Mouse (Mus musculus) c-Kit-positive CD71-negative TER-119-negative erythroid progenitor cells, embryonic 14.5 days (primary cell): Measurements from ENCODE around the gene Gmds.

ENCODE experiments used
- DNase-seq: peaks from one replicate; pipeline ENCODE4 v3.0.0-alpha.2; 2013; ENCODE audit warnings: low read depth

The Gmds gene

DNA sequence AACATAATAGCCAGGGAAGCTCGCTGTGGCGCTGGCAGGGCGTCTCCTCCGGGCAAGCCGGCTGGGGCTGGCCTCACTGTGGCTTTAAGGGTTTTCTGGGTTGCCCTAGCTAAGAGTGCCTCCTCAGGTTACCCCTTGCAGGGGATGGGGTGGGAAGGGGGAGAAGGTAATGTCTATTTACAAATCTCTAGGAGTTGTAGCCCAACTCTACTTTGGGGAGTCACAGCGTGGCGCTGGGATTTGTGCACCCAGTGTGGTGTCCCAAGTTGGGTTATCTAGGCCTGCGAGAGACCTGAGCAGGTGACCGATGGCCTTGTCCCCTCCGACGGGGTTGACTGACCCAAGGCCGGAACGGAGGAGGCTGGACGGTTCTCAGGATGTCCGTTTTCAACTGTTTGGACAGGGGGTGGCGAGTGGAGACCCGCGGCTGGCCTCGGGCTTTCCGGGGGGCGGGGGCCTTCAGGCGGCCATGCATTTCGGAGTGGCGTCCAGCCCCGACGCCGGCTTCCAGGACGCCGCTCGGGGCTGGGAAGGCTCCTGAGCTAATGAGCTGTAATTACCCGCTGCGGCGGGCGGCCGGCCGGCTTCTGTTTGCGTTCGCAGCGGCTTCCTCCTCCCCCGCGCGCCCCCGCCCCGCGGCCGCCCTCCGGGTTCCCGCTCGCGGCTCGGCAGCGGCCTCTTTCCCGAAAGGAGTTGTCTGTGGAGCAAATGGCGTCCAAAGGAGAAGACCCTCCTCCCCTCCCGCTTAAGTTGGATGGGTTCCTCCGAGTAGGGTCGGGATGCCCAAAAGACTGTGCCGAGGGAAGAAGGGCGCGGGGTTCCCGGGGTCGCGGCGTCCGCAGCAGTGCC, 527.6 kb downstream of the Gmds start:
- no peak for DNase-seq

DNA sequence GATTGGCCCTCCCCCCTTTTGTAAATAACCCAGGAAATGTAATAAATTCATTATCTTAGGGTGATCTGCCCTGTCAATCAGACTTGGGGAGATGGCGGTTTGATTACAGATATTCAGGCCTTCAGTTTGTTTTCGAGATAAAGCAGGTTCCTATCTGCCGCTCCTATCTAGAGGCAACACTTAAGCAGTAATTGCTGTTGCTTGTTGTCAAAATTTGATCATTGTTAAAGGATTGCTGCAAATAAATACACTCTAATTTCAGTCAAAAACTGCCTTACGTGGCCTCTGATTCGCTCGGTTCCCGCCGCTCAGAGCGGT, 528.2 kb downstream of the Gmds start:
- DNase-seq, result no peak

DNA sequence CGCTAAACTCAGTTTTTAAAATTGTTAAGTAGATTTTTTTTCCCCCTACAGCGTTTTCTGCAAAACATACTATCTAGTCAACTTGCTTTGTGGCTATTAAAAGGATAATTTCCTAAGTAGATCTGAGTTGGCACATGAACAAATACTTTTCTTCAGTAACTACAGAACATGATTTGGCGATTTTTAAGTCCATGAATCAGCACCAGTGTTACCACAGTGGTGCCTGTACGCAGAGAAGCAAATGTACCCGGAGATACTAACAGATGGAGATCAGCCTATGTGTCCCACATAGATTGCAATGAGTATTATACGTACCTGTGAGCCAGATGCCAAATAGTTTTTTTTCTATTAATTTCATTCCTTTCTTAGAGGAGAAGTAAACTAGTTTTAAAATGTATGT, 528.8 kb downstream of the Gmds start:
- no peak for DNase-seq

DNA sequence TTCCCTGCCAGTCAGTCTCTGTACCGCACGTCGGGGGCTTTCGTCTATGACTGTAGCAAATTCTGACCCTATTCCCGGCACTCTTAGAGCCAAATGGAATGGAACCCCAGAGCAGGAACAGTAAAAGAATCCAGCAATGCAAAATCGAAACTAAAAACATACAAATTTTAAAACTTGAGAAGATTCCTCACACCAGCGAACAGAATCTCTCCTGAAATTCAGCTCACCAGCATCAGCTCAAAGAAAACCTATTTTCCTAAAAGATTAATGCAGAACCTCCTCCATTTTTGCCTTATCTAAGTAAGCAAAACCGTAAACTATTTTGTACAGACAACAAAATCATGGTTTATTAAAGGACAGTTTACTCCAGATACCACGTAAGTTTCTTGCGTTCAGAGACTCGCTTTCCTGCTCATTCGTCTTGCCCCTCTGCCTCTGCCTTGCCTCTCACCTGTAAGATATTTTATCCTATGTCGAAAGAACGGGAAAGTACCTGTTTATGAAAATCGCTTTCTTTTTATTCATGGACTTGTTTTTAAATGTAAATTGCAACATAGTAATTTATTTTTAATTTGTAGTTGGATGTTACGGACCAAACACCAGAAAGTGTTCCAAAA, 529.6 kb downstream of the Gmds start:
- DNase-seq, result no peak

DNA sequence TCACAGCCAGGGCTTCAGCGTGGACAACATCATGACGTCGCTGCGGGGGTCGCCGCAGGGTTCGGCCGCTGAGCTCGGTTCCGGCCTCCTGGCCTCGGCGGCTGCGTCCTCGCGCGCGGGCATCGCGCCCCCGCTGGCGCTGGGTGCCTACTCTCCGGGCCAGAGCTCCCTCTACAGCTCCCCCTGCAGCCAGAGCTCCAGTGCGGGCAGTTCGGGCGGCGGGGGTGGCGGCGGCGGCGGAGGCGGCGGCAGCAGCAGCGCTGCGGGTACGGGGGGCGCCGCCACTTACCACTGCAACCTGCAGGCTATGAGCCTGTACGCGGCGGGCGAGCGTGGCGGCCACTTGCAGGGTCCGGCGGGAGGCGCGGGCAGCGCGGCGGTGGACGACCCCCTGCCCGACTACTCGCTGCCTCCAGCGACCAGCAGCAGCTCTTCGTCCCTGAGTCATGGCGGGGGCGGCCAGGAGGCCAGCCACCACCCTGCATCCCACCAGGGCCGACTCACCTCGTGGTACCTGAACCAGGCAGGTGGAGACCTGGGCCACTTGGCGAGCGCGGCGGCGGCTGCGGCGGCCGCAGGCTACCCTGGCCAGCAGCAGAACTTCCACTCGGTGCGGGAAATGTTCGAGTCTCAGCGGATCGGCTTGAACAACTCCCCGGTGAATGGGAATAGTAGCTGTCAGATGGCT, 530.3 kb downstream of the Gmds start:
- no peak for DNase-seq

DNA sequence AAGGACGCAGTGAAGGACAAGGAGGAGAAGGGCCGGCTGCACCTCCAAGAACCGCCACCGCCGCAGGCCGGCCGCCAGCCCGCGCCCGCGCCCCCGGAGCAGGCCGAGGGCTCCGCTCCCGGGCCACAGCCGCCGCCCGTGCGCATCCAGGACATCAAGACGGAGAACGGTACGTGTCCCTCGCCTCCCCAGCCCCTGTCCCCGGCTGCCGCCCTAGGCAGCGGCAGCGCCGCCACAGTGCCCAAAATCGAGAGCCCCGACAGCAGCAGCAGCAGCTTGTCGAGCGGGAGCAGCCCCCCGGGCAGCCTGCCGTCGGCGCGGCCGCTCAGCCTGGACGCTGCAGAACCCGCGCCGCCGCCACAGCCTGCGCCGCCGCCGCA, 530.8 kb downstream of the Gmds start:
- DNase-seq, result no peak

DNA sequence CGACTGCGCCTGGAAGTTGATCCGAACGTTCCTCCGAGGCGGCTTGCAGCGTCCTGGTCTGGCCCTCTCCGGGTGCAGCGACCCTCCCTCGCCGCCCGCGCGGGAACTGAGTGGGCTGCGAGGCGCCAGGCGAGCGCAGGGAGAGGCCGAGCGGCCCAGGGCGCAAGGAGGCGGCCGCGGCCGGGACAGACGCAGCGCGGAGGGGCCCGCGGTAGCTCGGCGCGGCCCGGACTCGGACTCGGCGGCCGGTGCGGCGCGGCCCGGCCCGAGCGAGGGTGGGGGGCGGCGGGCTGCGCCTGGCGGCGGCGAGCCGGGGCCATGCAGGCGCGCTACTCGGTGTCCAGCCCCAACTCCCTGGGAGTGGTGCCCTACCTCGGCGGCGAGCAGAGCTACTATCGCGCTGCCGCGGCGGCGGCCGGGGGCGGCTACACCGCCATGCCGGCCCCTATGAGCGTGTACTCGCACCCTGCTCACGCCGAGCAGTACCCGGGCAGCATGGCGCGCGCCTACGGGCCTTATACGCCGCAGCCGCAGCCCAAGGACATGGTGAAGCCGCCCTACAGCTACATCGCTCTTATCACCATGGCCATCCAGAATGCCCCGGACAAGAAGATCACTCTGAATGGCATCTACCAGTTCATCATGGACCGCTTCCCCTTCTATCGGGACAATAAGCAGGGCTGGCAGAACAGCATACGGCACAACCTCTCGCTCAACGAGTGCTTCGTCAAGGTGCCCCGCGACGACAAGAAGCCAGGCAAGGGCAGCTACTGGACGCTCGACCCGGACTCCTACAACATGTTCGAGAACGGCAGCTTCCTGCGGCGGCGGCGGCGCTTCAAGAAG, 531.4 kb downstream of the Gmds start:
- no peak for DNase-seq

DNA sequence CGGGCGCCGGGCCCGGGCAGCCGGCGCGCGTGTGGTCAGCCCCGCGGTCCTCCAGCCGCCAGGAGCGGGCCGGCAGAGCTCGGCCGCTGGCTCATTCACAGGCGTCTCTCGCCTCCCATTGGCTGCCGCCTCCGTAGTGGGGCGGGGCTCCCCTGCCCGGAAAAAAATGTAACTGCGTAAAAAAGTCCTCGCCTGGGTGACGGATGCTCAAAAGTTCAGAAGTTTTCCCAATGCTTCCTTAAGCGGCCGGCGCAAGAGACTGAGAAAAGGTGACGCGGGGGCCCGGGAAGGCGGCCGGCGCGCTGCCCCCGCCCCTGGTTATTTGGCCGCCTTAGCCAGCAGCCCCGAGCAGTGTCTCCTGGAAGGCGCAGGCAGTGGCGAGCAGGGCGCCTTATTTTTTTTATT, 532.1 kb downstream of the Gmds start, which contains the start of gene Foxc1:
Foxc1 (plus strand) TSS at position 206 of the 405 bp plus-strand sequence.
- no peak for DNase-seq

DNA sequence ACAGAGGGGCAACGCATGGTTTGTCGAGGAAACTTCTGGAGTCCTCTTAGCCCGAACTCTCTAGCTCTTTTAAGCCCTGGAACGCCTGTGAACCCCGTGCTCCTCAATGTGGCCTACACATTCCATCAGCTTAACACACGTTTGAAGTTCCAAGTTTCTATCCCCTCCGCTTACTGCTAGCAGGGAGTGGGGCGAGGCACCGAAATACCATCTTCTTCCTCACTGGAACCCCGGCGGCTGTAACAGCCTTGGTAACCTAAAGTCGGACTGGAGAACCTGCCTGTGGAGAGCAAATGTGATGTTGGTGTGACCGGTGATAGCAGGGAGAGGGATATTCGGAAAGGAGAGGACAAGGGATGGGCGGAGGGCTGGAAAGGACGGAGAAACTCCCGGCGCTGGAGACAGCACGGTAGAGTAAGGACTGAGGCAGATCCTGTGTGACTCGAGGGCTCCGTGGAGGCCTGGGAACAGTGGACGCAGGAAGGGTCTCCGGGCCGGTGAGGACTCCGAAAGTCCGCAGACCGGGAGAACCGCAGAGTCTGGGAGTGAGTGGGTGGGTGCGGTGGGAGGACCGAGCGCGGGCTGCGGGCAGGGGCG, 532.6 kb downstream of the Gmds start:
- no peak for DNase-seq

DNA sequence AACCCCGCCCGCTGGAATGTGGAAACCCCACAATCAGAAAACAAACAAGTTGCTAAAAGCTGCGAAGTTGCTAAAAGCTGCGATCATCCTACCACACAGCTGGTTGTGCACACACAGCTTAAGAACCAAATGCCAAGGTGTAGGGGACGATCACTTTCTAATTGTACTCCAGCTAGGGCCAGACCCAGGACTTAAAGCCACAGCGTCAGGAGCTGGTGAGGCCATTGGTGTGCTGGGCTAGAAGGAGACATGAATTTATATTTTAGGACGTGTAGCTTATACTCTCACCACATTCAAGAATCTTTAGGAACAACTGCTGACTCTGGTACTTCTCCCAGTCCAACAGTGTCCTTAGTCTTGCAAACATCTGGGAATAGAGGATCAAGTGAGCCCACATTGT, 534.0 kb downstream of the Gmds start:
- DNase-seq, result no peak

DNA sequence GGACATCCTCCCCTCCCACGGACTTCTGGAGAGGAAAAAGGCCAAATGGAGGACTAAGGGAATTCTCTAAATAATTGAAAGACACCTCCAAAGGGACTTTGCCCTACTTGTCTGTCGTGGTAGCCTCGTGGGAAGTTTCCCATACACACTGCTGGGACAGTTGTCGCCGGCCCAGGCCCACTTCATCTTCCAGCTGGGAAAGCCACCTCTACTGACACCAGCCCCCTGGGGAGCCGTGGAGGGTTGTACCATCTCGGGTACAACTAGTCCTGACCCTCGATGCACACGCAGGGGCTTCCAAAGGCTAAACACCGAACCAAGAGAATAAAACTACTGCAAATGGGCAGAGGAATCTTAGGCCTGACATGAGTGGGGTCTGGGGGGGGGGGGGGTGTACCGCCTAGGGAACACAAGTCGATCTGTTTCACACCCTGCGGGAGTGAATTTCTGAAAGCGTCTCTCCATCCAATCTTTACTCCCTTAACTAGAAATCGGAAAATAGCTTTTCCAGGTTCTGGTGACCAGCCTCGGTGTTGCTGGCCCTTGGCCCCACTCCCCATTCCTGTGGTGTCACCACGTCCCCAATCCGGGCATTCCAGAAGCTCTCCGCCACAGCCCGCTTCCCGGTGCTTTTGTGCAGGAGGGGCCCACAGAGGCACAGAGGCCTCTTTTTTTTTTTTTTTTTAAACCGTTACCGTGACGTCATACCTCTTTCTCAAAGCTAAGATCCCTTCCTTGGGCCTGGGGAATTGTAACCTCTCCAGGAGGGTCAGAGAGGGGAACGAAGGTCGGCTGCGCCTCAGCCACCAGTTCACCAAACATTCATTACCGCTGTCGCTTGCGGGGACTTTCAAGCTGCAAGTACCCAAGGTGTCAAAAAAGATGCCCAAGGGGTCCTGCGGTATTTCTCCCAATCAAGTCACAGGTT, 535.1 kb downstream of the Gmds start:
- DNase-seq, result no peak

DNA sequence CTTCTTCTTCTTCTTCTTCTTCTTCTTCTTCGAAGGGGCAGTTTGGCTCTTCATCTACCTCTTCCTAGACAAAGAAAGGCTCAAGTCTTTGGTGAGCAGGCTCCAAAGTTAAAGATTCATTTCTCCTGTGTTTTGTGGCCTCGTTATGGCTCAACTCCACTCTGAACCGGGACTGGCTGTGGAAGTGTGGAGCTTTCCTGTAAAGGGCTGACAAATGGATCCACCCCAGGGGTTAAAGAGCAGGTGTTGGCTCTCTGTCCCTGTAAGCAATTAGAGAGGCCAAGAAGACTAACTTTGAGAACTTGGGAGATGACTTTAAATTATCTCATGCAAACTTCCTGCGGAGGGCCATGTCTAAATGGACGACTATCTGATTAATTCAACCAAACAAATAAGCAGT, 536.1 kb downstream of the Gmds start:
- DNase-seq, result no peak

DNA sequence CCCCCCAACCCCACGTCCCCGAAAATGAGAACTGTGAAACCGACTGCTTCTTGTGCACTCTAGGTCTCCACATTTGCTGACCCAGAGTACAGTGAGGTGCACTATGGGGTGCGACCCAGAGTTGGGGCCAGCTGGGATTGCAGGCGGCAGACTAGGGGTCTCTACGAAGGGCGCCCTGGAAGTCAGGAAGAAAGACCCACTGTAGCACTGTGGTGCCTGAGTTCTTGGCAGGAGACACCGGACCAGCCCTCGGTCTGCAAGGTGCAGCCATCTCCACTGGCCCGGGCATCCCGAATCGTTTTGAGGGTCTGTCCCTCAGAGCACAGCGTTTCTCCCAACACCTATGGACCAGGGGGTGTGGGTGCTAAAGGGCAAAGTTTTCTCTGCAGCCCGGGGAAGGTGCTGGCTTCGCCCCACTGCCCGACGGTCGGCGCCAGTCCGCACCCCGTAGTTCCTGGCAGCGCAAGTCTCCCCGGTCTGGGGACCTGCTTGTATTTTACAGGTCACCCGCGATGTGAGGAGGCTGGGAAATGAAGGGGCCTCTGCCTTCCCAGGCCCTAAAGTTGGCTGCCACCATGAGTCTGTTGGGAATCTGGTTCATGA, 536.7 kb downstream of the Gmds start:
- DNase-seq, result no peak

DNA sequence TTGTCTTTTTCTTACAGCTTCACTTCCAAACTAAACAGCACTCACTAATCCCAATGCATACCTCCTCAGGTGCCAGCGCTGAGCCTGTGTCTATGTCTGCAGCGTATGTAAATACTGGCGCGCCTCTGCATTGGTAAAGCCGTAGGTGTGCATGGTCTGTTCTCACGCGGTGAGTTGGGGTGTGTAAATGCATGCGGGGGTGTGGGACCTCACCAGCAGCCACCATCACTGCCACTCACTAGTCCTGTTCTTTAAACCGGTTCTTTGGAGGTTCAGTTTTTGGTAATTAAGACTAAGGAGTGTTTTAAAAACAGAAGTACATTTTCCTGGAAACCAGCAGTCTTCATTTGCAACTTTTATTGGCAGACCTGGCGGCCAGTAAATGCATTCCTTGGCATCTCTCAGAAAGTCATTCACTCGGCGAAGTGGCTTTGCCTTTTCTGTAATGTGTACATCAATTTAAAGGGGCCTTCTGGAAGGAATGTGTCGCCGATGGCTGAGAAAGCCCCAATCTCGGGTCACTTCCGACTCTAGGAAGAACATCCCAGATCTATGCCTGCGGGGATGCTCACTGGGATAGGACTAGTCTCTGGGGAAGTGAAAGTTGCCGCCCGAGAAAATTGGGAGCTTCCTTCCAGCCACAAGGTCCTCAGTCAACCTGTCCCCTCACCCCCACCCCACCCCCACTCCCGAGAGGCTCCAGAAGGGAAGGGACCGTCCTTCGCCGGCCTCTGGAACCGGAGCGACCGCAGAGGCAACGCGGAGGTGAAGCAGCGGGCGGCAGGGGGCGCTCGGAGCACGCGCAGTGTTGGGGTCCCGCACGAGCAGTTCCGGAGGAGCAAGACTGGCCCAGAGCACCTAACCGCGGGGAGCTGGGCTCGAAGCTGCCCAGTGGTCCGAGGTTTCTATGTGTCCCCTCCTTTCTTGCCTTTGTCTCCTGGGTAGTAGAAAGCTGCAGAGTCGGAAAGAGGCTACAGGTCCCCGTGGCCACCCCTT, 537.7 kb downstream of the Gmds start:
- DNase-seq, result no peak

DNA sequence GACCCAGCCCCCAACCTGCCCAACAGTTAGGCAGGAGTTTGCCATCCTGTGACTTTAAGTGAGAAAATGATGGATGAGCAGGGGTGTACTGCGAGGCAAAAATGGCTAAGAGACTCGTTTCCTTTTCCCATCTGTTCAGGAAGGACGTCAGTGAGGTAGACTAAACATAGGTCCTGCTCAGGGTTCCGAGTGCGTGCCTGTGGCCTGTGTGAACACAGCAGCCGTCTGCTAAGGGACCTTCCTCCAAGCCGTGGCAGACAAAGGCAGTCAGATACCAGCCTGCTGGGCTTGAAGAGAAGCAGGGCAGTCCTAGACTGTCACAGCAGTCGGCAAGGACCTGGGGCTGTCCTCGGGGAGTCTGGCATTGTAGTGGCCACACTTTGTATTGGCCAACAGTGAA, 540.5 kb downstream of the Gmds start:
- no peak for DNase-seq

DNA sequence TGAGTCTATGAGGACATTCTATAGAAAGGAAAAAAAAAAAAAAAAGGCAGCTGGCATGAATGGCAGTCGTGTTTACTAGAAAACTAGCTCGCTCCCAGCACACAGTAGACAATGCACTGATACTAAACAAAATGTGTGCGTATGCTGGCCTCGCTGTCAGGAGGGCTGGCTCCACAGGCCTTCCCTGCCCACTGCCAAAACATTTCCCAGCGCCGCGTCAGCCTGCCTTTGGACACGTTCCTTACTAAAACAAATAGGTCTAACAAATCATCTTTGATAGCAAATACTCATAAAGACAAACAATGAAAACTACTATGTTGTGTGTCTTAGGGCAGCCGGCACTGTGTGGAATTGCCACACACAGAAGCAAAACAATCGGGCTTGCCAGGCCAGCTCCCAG, 541.2 kb downstream of the Gmds start:
- no peak for DNase-seq

DNA sequence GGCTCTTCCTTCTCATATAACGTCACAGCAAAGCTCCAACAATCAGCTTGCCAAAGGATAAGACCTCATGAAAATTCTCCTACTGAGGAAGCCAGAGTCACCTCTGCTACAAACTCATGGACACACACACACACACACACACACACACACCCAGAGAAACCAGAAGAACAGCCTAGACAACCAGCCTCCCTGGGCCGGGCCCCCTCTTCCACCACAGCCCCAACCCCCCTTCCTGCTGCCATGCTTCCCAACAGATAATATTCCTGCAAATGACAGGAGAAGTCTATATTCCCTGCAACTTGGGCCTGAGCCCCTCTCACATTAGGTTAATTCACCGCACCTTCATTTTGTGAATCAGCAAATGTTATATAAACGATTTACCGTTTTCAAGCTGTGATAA, 545.4 kb downstream of the Gmds start:
- DNase-seq, result no peak

DNA sequence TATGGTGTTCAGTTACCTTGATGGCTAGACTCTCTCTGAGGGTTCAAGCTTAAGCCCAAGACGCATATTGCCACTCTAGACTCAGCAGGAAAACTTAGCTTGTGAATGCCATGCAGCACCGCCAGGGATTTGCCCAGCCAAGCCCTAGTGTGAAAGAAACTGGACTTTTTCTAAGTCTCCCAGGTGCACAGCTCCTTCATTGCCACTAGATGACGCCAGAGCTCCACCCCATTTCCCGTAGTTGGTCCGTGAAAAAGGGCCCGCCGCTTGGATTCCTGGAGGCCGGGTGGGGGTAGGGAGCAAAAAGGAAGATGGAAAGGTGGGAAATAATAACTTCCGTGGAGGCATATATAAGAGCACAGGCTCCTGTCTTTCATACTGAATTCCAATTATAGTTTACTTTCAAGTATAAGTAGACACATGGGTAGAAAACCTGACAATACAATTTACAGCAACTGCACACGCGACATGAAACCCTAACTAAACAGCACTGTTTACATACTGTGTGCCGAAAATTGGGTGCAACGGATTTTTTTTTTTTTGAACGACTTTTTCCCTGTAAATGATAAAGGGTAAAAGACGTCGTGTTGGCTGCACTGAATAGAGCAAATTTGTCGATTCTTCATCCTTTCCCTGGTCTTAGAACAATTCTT, 545.9 kb downstream of the Gmds start:
- no peak for DNase-seq

DNA sequence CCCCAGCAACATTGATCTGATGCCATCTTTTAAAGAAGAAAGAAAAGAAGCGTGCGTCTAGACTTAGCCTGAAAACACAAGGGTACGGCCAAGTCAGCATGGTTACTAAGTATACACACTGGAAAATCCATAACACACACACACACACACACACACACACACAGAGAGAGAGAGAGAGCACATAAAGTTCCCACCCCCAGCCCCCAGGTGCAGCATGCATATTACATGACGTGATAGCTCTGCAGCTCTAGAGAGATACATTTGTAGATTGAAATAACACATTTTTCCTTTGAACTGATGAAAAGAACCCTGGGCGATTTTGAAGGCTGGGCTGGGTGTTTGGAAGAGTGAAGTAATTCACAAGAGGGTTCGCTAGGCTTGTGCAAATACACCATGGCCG, 553.8 kb downstream of the Gmds start:
- no peak for DNase-seq
